Mouse (Mus musculus) cerebellum, adult 2 months (tissue): ENCODE data around the gene Slit3. TPM values are rescaled to one million over a fixed set of nuclear protein-coding genes. Genes with fewer than 3 reads are reported as not detected.

Source experiments
- DNase-seq, 2 experiments: peaks; one replicate each; pipeline ENCODE4 v3.0.0; 2021
- H3K27ac ChIP-seq: fragments of 200-500 bp; 2 replicates; pipeline ENCODE4 v1.5.1; 2012; ENCODE audit warnings: low read length, control low read depth, inconsistent platforms; ENCODE audit not compliant: insufficient read depth
- H3K27me3 ChIP-seq: fragments of 200-500 bp; 2 replicates; pipeline ENCODE4 v1.6.1; 2012; ENCODE audit warnings: inconsistent platforms, mild to moderate bottlenecking, low read length, moderate library complexity; ENCODE audit not compliant: control insufficient read depth, insufficient read depth
- H3K4me1 ChIP-seq: fragments of 200-500 bp; 2 replicates; pipeline ENCODE4 v1.6.1; 2011; ENCODE audit warnings: low read length; ENCODE audit not compliant: control insufficient read depth, insufficient read depth
- H3K4me3 ChIP-seq: fragments of 200-500 bp; replicated peaks from 2 replicates; pipeline ENCODE3; 2011; ENCODE audit warnings: mild to moderate bottlenecking, low read depth, low read length, control low read depth; ENCODE audit not compliant: insufficient read depth
- CTCF ChIP-seq: fragments of 200-500 bp; IDR thresholded peaks from 2 replicates; pipeline ENCODE4 v1.5.1; 2011; ENCODE audit warnings: low read depth, mild to moderate bottlenecking, control low read depth, low read length, moderate library complexity, borderline replicate concordance; ENCODE audit not compliant: insufficient read depth
- POLR2A ChIP-seq: fragments of 200-500 bp; IDR thresholded peaks from 2 replicates; pipeline ENCODE4 v1.6.1; 2011; ENCODE audit warnings: low read length, control low read depth, borderline replicate concordance; ENCODE audit not compliant: insufficient read depth
- WGBS: fragments of 180-500 bp; shearing (Covaris S2); methylation state at CpG from one replicate; pipeline ENCODE4 v1.1.7; 2018; 5-methylcytosine and 5-hydroxymethylcytosine counted together
- polyA plus RNA-seq: library from polyadenylated mRNA; depleted of rRNA; stranded (reverse); fragments of >200 nt; gene quantifications from 2 replicates; pipeline ENCODE4 v1.2.3, GENCODE M21; 2012

Slit3 gene
- polyA plus RNA-seq, 1 experiment: 10.0 TPM

DNA sequence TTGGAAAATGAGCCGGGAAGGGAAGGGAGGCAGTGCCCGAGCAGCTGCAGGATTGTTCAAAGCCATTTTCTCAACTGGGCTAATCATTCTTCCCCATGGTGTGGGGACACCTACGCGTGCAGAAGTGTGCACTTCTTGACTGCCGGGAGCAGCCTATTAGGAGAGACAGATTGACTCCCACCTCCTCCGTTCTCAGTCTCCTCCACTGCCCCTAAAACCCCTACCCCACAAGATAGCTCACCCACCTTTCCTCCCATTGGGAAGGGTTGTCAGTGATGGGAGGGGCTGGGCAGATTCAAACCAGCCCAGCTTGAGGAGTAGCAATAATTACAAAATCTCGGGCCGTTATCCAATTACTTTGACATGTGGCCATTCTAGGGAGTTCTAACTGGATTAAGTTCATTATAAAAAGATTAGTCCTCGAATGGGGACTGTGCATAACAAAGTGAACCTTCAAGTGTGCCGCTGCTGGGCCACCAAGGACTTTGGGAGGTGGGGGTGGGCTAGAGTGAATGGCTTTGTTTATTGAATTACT lies 333.2 kb downstream of the Slit3 start:
- TF ChIP-seq CTCF (no peak), POLR2A (no peak)
- Histone ChIP-seq H3K4me3 (no peak overlapping the region), H3K27ac (no peak overlapping the region), H3K27me3 (no peaks in the 10 kb centered on the region), H3K4me1 (no peaks in the 10 kb centered on the region)
- no peak for DNase-seq
- WGBS: 63% methylated on average over 10 of the region's 10 CpGs

- DNase-seq: no peak
- Histone ChIP-seq H3K4me1 (no peaks in the 10 kb centered on the region), H3K27me3 (no peaks in the 10 kb centered on the region), H3K4me3 (no peak overlapping the region), H3K27ac (no peak overlapping the region)
- WGBS: 76% methylated on average over 4 of the region's 4 CpGs
- no peak for TF ChIP-seq POLR2A
- no peak for TF ChIP-seq CTCF
Observed at GRCm38 (mm10) chr11:35454781-35455180, 333.8 kb downstream of the Slit3 start.

DNA sequence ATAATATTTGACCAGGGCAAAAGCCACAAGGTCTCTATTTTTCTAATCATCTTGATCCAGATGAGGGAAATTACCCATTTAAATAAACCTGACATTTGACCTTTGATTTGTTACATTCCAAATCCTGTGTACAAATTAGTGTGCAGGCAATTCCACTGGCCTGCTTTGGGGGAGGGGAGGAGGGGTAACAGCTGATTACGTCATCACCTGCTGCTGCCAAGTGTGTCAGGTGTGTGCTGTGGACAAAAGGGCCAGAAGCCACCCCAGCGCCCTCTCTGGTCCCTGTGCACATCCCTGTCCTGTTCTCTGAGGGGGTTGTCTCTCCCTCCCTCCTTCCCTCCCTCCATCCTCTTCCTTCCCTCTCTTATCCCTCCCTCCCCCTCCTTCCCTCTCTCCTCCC lies 337.0 kb downstream of the Slit3 start:
- no peaks in the 10 kb centered on the region for H3K4me1 ChIP-seq
- no peak for DNase-seq
- no peaks in the 10 kb centered on the region for H3K27me3 ChIP-seq
- TF ChIP-seq POLR2A (no peak), CTCF (no peak)
- no peak overlapping the region for H3K27ac ChIP-seq
- 50% methylated on average over 2 of the region's 2 CpGs for WGBS
- no peak overlapping the region for H3K4me3 ChIP-seq

DNA sequence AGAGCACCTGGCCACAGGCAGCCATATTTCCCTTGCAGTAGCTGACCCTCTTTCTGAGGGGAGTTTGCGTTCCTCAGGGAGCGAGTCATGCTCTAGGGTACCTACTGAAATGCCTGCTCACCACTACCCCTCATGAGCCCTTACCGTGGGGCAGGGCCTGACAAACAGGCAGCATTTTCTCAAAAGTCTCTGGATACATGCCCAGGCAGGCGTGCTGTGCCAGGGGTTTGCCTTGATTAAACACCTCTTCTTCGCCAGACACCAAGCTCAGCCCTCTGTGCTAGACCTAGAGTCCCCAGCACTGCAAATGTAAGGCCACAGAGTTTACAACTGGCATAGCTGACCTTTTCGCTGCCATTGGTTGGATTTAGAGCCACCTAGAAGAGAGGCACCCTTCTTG lies 345.7 kb downstream of the Slit3 start:
- no peaks in the 10 kb centered on the region for H3K27me3 ChIP-seq
- 73% methylated on average over 6 of the region's 6 CpGs for WGBS
- DNase-seq: no peak
- H3K4me3 ChIP-seq: no peak overlapping the region
- no peak overlapping the region for H3K27ac ChIP-seq
- H3K4me1 ChIP-seq: no peaks in the 10 kb centered on the region; the same call in none of the 2 replicates
- TF ChIP-seq POLR2A (no peak), CTCF (no peak)

- Histone ChIP-seq H3K4me1 (no peaks in the 10 kb centered on the region; the same call in none of the 2 replicates), H3K27me3 (no peaks in the 10 kb centered on the region), H3K4me3 (no peak overlapping the region), H3K27ac (no peak overlapping the region)
- 35% methylated on average over 7 of the region's 7 CpGs for WGBS
- TF ChIP-seq CTCF: no peak
- no peak for TF ChIP-seq POLR2A
- DNase-seq: peak in 1 of 2 experiments; percentile 16
Observed at GRCm38 (mm10) chr11:35468847-35469246, 347.8 kb downstream of the Slit3 start.

DNA sequence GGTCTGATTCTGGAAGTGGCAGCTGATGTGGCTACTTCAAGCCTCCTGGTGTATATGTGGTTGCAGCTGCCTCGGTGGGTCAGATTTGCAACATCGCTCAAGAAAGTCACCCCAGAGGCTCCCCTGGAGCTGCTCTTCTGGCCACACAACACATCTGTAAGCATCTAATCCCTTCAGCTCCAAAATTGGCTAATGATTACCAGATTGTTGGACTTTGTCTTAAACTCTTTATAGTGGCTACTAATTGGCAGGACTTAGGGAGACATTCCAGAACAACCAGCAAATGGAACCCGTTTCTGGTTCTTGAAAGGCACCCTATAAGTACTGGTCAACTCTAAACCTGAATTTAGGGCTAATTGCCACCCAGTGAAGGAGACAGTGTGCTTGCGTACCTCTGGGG lies 348.9 kb downstream of the Slit3 start:
- H3K27me3 ChIP-seq: no peaks in the 10 kb centered on the region
- DNase-seq: no peak
- H3K4me3 ChIP-seq: no peak overlapping the region
- H3K27ac ChIP-seq: no peak overlapping the region
- TF ChIP-seq POLR2A: no peak
- no peak for TF ChIP-seq CTCF
- H3K4me1 ChIP-seq: no peaks in the 10 kb centered on the region; the same call in none of the 2 replicates
- WGBS: 93% methylated on average over 4 of the region's 4 CpGs

DNA sequence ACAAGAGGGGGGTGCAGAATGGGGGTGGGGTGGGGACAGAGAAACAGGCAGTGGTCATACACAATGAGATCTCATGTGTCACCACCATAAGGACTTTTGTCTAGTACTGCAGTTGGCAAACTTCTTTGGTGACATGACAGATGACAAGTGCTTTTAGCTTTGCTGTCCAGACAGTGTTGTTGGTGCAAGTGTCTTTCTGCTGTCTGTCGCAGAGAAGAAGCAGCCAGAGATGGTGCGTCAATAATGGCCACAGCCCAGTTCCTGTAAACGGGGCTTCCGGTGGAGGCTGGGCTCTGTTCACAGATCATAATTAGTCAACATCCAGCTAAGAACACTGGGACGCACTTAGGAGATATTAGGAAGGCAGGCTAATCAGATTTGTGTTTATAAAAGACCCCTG lies 349.8 kb downstream of the Slit3 start:
- H3K27me3 ChIP-seq: no peaks in the 10 kb centered on the region
- TF ChIP-seq CTCF: no peak
- TF ChIP-seq POLR2A: no peak
- no peak overlapping the region for H3K27ac ChIP-seq
- 74% methylated on average over 5 of the region's 5 CpGs for WGBS
- no peak overlapping the region for H3K4me3 ChIP-seq
- no peak for DNase-seq
- H3K4me1 ChIP-seq: no peaks in the 10 kb centered on the region; the same call in none of the 2 replicates

DNA sequence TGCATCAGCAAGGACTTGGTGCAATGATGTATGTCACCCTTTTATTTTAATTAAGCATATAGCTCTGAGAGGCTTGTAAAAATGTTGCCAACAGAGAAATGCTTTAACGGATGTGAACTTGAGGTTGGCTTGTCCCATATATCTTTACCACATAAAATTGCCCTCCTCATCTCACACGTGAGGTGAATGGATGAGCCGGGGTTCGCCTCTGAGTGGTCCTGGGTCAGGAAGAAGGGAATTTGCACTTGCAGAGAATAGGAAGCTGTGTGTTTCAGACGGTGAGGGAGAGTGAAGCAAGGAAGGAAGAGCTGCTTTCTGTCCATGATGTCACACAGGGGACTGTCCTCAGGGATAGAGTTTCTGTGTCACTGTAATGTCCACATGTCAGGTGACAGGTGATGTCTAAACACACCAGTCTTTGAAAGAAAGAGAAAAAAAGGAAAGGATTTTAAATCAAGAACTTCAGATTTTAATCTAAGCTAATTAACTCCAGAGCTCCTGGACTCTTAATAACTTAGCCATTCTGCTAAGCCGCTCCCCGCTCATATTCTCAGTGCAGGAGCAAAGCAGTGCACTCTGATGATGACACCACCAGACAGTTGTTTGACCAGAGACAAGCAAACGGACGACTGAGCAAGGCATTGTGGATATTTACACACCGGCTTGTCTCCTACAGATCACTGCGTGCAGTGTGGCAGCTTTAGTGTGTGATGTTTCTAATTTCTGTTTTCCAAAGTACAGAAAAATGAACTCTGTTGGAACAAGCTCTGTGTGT lies 352.0 kb downstream of the Slit3 start:
- H3K27me3 ChIP-seq: no peaks in the 10 kb centered on the region
- no peak for DNase-seq
- 80% methylated on average over 11 of the region's 11 CpGs for WGBS
- H3K27ac ChIP-seq: no peak overlapping the region
- TF ChIP-seq CTCF (no peak), POLR2A (no peak)
- no peak overlapping the region for H3K4me3 ChIP-seq
- no peaks in the 10 kb centered on the region; the same call in none of the 2 replicates for H3K4me1 ChIP-seq
